Mouse (Mus musculus) liver, adult 2 months (tissue): Measurements from ENCODE around the gene Nsa2.

Source experiments
- CTCF ChIP-seq: fragments of 200-500 bp; IDR thresholded peaks from 2 replicates; pipeline ENCODE4 v1.5.1; 2011; ENCODE audit warnings: low read depth, low read length, control low read depth
- POLR2A ChIP-seq: fragments of 200-500 bp; IDR thresholded peaks from 2 replicates; pipeline ENCODE4 v1.6.1; 2011; ENCODE audit warnings: low read length, control low read depth; ENCODE audit not compliant: insufficient read depth; ENCODE audit errors: extremely low read depth

GRCm38 (mm10) chr13:97142321-97142720 lies 4.6 kb upstream of the Nsa2 start:
- TF ChIP-seq POLR2A (no peak), CTCF (no peak)
